Mouse (Mus musculus): ENCODE data around the gene Oosp1.

The Oosp1 gene

GRCm38 (mm10) chr19:11624800-11625199, 66.2 kb downstream of the Oosp1 start:
- in situ Hi-C loops (cut with MboI; ENCODE audit: low sequenced_read_pairs), result loop anchor here (25.0 kb wide), 1 partner anchor 388 kb away; no protein-coding TSS in a partner anchor

- in situ Hi-C loops (cut with MboI; ENCODE audit: low sequenced_read_pairs), result loop anchor here (25.0 kb wide), 1 partner anchor 389 kb away; no protein-coding TSS in a partner anchor
These were observed 67.4 kb downstream of the Oosp1 start, which contains the start of gene Ms4a2 for GRCm38 (mm10) chr19:11623551-11623950. Gene Ms4a2 (minus strand): TSS chr19:11623719.

GRCm38 (mm10) chr19:11617983-11618382, 73.0 kb downstream of the Oosp1 start:
- in situ Hi-C loops (cut with MboI; ENCODE audit: low sequenced_read_pairs), result loop anchor here (25.0 kb wide), 1 partner anchor 394 kb away; no protein-coding TSS in a partner anchor
